Mouse (Mus musculus) neutrophil, adult 5-6 weeks (primary cell): ENCODE results near the gene Bbs5. TPM values are rescaled to one million over a fixed set of nuclear protein-coding genes. Genes with fewer than 3 reads are reported as not detected.
"Not testable (repeated sequence)": the region's sequence is repeated elsewhere in the genome, so short reads cannot be mapped to it uniquely, and the experiment has no call there.

Experiments used
- ATAC-seq: fragments of 151-379, 151-347 bp; 2 replicates; pipeline ENCODE4 v1.8.0; 2017; ENCODE audit warnings: mild to moderate bottlenecking, moderate TSS enrichment; ENCODE audit not compliant: insufficient number of reproducible peaks, poor library complexity, low FRiP score, severe bottlenecking; ENCODE audit errors: extremely low read depth
- total RNA-seq: library from RNA; stranded (forward); fragments of 200-1000 nt; gene quantifications from 2 replicates; pipeline ENCODE4 v1.2.3, GENCODE M21; 2017

The Bbs5 gene
- total RNA-seq, 1 experiment from 2014 or later = not detected

DNA sequence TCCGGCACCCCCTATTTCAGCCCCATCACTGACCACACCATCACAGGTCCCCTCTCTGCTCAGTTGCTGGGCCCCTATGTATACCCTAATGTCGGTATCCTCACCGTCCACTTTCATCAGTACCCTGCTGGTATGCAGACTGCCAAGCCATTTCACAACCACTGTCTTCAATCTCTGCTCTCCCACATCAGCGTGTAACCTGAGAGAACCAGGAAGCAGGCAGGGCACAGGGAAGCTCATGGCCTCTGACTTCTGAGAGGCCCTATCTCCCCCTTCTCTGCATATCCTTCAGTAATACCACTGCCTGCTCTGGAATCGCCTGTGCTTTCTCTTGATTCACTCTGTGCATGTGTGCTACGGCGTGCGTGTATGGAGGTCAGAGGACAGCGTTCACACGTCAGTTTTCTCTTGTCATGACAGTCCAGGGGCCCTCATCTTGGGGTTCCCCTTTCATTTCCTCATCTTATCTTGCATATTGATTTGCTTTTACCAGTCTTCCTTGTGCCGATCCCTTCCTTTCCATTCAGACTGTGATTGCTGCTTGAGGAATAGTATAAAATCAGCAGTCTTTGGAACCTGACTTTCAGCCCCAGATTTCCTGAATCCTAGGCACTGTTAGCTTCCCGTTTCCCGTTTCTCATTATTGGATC lies 17.0 kb downstream of the Bbs5 start:
- no peak for ATAC-seq

GRCm38 (mm10) chr2:69667656-69668055 lies 20.7 kb downstream of the Bbs5 start:
- no peak for ATAC-seq

GRCm38 (mm10) chr2:69668414-69668813 lies 21.4 kb downstream of the Bbs5 start:
- no peak for ATAC-seq

DNA sequence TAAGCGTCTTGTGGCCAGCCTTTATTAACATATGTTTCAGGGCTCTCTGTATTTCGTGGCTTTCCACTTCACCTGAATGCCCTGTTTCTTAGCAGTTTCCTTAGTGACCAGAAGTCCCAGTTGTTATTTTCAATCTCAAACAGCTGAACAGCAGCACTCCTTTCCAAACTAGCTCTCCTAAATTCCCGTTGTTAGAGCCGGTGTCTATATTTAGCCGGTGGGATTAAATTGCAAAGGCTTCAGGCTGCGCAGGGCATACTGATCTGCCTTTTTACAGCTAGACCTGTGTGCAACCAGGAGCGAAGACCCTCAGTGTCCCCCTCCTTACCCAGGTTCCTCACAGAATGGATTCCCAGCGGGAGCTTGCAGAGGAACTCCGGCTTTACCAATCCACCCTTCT lies 22.9 kb downstream of the Bbs5 start, which contains the start of gene Klhl41:
Klhl41 (plus strand) TSS at position 268 of the 400 bp plus-strand sequence.
- ATAC-seq = no peak

DNA sequence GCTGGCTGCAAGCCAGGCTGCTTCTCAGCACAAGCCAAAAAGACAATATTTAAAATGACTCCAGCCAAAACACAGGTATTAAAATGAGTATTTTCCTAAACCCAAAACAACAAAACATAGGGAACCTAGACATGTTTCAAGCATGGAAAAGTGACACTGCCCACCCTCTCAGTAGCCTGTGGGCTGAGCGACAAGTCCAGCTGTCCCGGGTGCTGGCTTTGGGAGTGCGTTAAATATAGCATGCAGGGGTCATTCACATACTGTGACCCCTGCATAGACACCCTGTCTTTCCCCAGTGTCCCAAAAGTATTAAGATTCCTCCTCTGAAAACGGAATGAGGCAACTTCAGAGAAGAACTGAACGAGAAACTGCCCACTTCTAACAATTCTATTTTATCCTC lies 26.8 kb downstream of the Bbs5 start:
- ATAC-seq = no peak

DNA sequence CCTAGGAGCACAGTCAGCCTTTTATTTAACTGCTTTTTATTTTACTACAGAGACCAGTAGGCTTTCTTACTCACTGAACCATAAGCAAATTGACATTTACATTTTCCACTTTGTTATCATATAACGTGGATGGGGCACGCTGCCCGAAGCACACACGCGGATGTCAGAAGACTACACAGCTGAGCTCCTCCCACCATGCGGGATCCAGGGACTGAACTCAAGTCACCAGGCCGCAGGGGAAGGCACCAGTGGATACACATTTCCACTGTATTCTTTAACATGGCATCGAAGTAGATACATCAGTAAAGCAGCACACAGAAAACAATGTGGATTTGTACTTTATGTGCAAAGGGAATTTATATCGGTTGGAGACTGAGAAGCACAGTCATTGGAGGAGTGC lies 28.3 kb downstream of the Bbs5 start:
- no peak for ATAC-seq

GRCm38 (mm10) chr2:69676713-69677112 lies 29.7 kb downstream of the Bbs5 start:
- no peak for ATAC-seq

DNA sequence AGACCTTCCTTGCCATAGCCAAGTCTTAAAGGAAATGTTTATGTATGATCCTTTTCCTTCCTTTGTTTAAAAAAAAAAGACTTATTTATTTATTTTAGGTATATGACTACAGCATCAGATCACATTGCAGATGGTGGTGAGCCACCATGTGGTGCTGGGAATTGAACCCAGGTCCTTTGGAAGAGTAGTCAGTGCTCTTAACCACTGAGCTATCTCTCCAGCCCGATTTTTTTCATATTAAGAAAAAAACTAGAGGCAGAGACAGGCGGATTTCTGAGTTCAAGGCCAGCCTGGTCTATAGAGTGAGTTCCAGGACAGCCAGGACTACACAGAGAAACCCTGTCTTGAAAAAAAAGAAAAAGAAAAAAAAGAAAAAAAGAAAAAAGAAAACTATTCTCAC lies 30.2 kb downstream of the Bbs5 start:
- not testable (repeated sequence) for ATAC-seq

GRCm38 (mm10) chr2:69679990-69680389 lies 33.0 kb downstream of the Bbs5 start:
- ATAC-seq = no peak

- ATAC-seq = no peak
These were observed 35.0 kb downstream of the Bbs5 start for GRCm38 (mm10) chr2:69681931-69682330.

GRCm38 (mm10) chr2:69683036-69683805 lies 36.2 kb downstream of the Bbs5 start:
- ATAC-seq = no peak

DNA sequence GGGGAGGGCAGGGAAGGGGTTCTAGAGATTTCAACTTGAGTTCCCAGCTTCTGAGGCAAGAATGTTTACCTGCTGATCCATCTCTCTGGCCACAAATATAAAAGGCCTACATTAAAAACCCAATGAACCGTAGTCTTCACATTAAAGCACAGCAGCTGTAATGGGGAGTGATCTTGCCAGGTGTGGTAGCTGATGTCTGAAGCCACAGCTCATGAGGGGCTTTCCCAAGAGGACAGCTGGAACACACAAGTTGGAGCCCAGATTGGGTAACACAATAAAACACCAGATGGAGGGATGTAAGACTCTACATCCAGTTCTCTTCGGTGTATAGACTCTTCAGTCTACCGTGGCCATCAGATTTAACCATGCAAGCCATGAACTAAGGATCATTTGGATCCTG lies 37.5 kb downstream of the Bbs5 start:
- no peak for ATAC-seq

GRCm38 (mm10) chr2:69690214-69690613 lies 43.2 kb downstream of the Bbs5 start:
- no peak for ATAC-seq

GRCm38 (mm10) chr2:69690843-69691242 lies 43.9 kb downstream of the Bbs5 start:
- no peak for ATAC-seq

- no peak for ATAC-seq
These were observed 46.5 kb downstream of the Bbs5 start for GRCm38 (mm10) chr2:69693501-69693900.

DNA sequence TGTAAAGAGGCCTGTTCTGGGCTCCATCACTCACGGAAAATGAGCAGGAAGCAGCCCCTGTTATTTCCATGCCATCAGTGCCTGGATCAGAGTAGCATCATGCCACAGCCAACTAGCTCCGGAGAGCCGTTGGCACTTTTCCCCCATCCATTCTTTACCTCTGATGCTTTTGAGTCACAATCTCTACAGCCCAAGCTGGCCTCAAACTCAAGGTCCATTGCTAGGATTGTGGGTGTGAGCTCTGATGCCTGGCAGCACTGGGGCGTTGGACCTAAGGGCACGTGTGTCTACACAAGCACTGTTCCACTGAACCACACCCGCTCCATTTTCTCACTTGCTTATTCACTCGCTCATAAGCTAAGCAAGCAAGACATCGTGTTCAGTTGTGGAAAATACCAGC lies 53.5 kb downstream of the Bbs5 start:
- no peak for ATAC-seq

DNA sequence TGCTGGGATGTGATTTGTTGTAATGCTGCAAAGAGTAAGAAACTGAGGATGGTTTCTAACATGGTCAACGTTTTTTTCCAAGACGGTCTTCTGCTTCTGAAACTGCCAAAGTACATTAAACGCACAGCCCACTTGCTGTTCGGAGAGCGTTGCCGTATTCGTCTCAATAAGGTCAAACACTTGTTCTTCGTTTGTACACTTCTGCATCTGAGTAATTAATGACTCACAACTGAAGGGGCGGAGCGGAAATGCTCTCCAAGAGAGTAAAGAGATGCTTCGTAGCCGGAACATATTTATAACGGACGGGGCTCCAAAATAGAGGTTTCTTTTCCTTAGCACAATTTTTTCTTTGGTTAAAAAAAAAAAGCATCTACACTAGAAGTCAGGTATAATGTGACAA lies 65.2 kb downstream of the Bbs5 start:
- no peak for ATAC-seq

GRCm38 (mm10) chr2:69712981-69713625 lies 66.1 kb downstream of the Bbs5 start, which contains the start of gene Fastkd1:
Gene Fastkd1 (minus strand): TSS chr2:69713516.
- ATAC-seq = peak; percentile 100

DNA sequence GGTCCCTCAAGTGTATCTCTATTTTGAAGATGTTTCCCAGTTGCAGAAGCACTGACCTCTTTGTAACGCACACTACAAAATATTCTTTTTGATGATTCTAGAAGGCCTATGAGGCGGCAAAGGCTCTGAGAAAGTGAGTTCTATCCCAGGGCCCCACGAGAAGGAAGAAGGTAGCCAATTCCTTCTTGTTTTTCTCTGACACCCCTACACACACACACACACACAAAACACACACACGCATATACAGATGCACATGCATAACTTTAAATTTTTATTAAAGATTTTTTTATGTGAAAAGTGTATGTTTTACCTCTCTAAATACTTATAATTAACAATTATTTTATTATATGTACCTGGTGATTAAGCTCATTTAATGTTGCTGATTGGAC lies 66.6 kb downstream of the Bbs5 start:
- ATAC-seq = no peak

DNA sequence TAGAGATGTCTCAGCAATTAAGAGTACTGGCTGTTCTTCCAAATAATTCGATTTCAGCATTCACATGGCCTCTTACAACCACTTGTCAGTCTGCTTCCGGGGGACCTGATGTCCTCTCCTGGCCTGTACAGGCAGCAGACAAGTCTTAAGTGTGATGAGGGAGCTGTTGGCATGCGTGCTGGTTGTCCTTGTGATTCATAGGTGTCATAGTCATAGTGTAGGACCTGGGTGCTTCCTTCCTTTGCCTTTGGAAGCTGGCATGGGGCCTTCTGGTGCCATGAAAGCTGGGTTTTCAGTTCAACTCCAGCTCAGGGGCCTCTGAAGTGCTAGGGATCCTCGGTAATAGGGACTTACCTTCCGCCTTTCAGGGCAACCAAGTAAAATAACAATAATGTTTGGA lies 67.2 kb downstream of the Bbs5 start:
- no peak for ATAC-seq
